Mouse (Mus musculus): ENCODE data around the gene Kifc5b.
A peak's percentile ranks its signal among the peaks of the same experiment; 100 is the strongest.
"Not testable (repeated sequence)": the region's sequence is repeated elsewhere in the genome, so short reads cannot be mapped to it uniquely, and the experiment has no call there.

Kifc5b gene

GRCm38 (mm10) chr17:26916711-26917482 is at the start of gene Kifc5b:
Gene Kifc5b, plus strand, starts transcription at chr17:26917091.
- DNase-seq (ENCODE audit: low spot score) = peak; percentile 100

- no peak for DNase-seq (ENCODE audit: low spot score)
These were observed 48.1 kb upstream of the Kifc5b start for GRCm38 (mm10) chr17:26868756-26869155.

- no peak for DNase-seq (ENCODE audit: low spot score)
These were observed 44.0 kb upstream of the Kifc5b start for GRCm38 (mm10) chr17:26872870-26873269.

- DNase-seq (ENCODE audit: low spot score) = no peak
These were observed 43.4 kb upstream of the Kifc5b start for GRCm38 (mm10) chr17:26873502-26873901.

GRCm38 (mm10) chr17:26874542-26874941 is 42.3 kb upstream of the Kifc5b start:
- DNase-seq (ENCODE audit: low spot score) = no peak

- no peak for DNase-seq (ENCODE audit: low spot score)
These were observed 39.0 kb upstream of the Kifc5b start for GRCm38 (mm10) chr17:26877927-26878326.

GRCm38 (mm10) chr17:26879235-26879634 is 37.7 kb upstream of the Kifc5b start:
- DNase-seq (ENCODE audit: low spot score) = no peak

GRCm38 (mm10) chr17:26882706-26883105 is 34.2 kb upstream of the Kifc5b start:
- no peak for DNase-seq (ENCODE audit: low spot score)

- no peak for DNase-seq (ENCODE audit: low spot score)
These were observed 33.3 kb upstream of the Kifc5b start for GRCm38 (mm10) chr17:26883585-26883984.

GRCm38 (mm10) chr17:26884995-26885926 is 31.6 kb upstream of the Kifc5b start:
- DNase-seq (ENCODE audit: low spot score) = peak; percentile 59

- peak; percentile 82 for DNase-seq (ENCODE audit: low spot score)
These were observed 30.7 kb upstream of the Kifc5b start for GRCm38 (mm10) chr17:26886047-26886749.

GRCm38 (mm10) chr17:26887926-26888325 is 29.0 kb upstream of the Kifc5b start:
- DNase-seq (ENCODE audit: low spot score) = no peak

- no peak for DNase-seq (ENCODE audit: low spot score)
These were observed 24.1 kb upstream of the Kifc5b start for GRCm38 (mm10) chr17:26892635-26893375.

- no peak for DNase-seq (ENCODE audit: low spot score)
These were observed 23.4 kb upstream of the Kifc5b start for GRCm38 (mm10) chr17:26893492-26893891.

- no peak for DNase-seq (ENCODE audit: low spot score)
These were observed 22.5 kb upstream of the Kifc5b start for GRCm38 (mm10) chr17:26894342-26894741.

GRCm38 (mm10) chr17:26895578-26895977 is 21.3 kb upstream of the Kifc5b start:
- peak; percentile 59 for DNase-seq (ENCODE audit: low spot score)

GRCm38 (mm10) chr17:26900916-26901315 is 16.0 kb upstream of the Kifc5b start:
- DNase-seq (ENCODE audit: low spot score) = no peak

- no peak for DNase-seq (ENCODE audit: low spot score)
These were observed 12.6 kb upstream of the Kifc5b start for GRCm38 (mm10) chr17:26904320-26904719.

- DNase-seq (ENCODE audit: low spot score) = not testable (repeated sequence)
These were observed 9.4 kb upstream of the Kifc5b start for GRCm38 (mm10) chr17:26907506-26907905.

GRCm38 (mm10) chr17:26915248-26915647 is 1.6 kb upstream of the Kifc5b start:
- DNase-seq (ENCODE audit: low spot score) = no peak

GRCm38 (mm10) chr17:26917560-26917959 is 669 bp downstream of the Kifc5b start:
- DNase-seq (ENCODE audit: low spot score) = not testable (repeated sequence)

GRCm38 (mm10) chr17:26918343-26918742 is 1.5 kb downstream of the Kifc5b start:
- no peak for DNase-seq (ENCODE audit: low spot score)

Data from ovary, postnatal 14 days (tissue).